Mouse (Mus musculus) ES-E14 (cell line): Measurements from ENCODE around the gene Stx2. TPM values are rescaled to one million over a fixed set of nuclear protein-coding genes. Genes with fewer than 3 reads are reported as not detected.

Source experiments
- DNase-seq: peaks from one replicate; pipeline ENCODE4 v3.0.0-alpha.2; 2013; ENCODE audit warnings: low read depth, low spot score
- H3K27ac ChIP-seq: 2 replicates; pipeline ENCODE4 v1.5.1; 2012; ENCODE audit warnings: low read depth, mild to moderate bottlenecking, low read length, moderate library complexity, mixed read lengths; ENCODE audit not compliant: poor library complexity, insufficient read depth, severe bottlenecking
- H3K36me3 ChIP-seq: 2 replicates; pipeline ENCODE4 v1.6.1; 2012; ENCODE audit warnings: mild to moderate bottlenecking, low read length, moderate library complexity, mixed read lengths; ENCODE audit not compliant: control insufficient read depth, poor library complexity, insufficient read depth, severe bottlenecking
- H3K4me1 ChIP-seq, 2 experiments: fragments of 150-350 bp in 1 of 2; sonication (generic) in 1 of 2; 2 replicates each; pipeline ENCODE4 v1.6.1; 2012; ENCODE audit warnings: low read length in 2 of 2, mild to moderate bottlenecking in 1 of 2, mixed read lengths in 1 of 2; ENCODE audit not compliant: control insufficient read depth in 2 of 2, insufficient read depth in 2 of 2, poor library complexity in 1 of 2
- H3K4me3 ChIP-seq, 2 experiments: fragments of 150-350 bp in 1 of 2; sonication (generic) in 1 of 2; 2 replicates each; pipeline ENCODE4 v1.5.1; 2012; ENCODE audit warnings: low read length in 2 of 2, low read depth in 1 of 2, mild to moderate bottlenecking in 1 of 2, mixed read lengths in 1 of 2; ENCODE audit not compliant: insufficient read depth in 1 of 2, poor library complexity in 1 of 2, severe bottlenecking in 1 of 2
- H3K9ac ChIP-seq: 2 replicates; pipeline ENCODE4 v1.6.1; 2012; ENCODE audit warnings: low read depth, mild to moderate bottlenecking, low read length, mixed read lengths; ENCODE audit not compliant: poor library complexity, insufficient read depth, severe bottlenecking
- H3K9me3 ChIP-seq: fragments of 150-350 bp; sonication (generic); 2 replicates; pipeline ENCODE4 v1.6.1; 2012; ENCODE audit warnings: low read depth, mild to moderate bottlenecking, low read length; ENCODE audit not compliant: control insufficient read depth, insufficient read depth
- CHD2 ChIP-seq: IDR thresholded peaks from 2 replicates; pipeline ENCODE4 v1.6.1; 2014; ENCODE audit warnings: mild to moderate bottlenecking, low read depth, low read length, inconsistent platforms
- HCFC1 ChIP-seq: IDR thresholded peaks from 2 replicates; pipeline ENCODE4 v1.6.1; 2012; ENCODE audit warnings: low read length, inconsistent platforms, borderline replicate concordance; ENCODE audit not compliant: insufficient read depth
- MAFK ChIP-seq: IDR thresholded peaks from 2 replicates; pipeline ENCODE4 v1.6.1; 2014; ENCODE audit warnings: mild to moderate bottlenecking, low read depth, low read length, inconsistent platforms; ENCODE audit not compliant: insufficient read depth
- ZC3H11A ChIP-seq: IDR thresholded peaks from 2 replicates; pipeline ENCODE4 v1.6.1; 2012; ENCODE audit warnings: low read depth, mild to moderate bottlenecking, inconsistent platforms, low read length, borderline replicate concordance
- ZNF384 ChIP-seq: IDR thresholded peaks from 2 replicates; pipeline ENCODE4 v1.6.1; 2012; ENCODE audit warnings: low read depth, low read length, inconsistent platforms
- in situ Hi-C, 2 experiments: fragments of 600-800 bp; cut with MboI; formaldehyde crosslinking; loops; one replicate each; pipeline ENCODE4 v1.15.1; 2025; ENCODE audit warnings: low sequenced_read_pairs in 2 of 2, inconsistent platforms in 1 of 2; ENCODE audit not compliant: unreplicated experiment in 2 of 2
- total RNA-seq: library from RNA; depleted of rRNA; stranded (reverse); fragments of 300-350 nt; gene quantifications from 2 replicates; pipeline ENCODE4 v1.2.3, GENCODE M21; 2012

Gene Stx2
- total RNA-seq, 1 experiment: 9.4 TPM

DNA sequence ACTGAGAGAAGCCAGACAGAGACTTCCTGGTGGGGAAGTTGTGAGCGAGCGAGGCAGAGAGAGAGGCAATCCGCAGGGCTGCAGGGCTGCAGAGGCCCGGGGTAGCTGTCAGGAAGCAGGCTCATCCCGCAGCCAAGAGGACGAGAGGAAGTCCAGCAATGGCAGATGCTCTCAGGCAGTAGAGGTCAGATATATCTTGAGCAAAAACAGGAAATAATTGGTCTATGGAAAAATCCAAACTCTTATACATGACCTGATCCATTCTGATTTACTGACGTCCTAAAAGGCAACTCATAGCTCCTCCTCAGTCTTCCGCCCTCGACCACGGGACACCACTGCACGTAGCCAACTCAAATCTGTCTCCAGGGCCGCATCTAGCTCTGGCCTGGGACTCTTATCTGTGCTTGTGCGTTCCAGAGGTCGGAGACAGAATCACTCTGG, 5.8 kb downstream of the Stx2 start:
- DNase-seq: no peak
- Histone ChIP-seq H3K27ac (no peak overlapping the region), H3K4me3 (no peak overlapping the region), H3K9ac (no peak overlapping the region), H3K36me3 (peaks cover 3% of the 10 kb centered on the region; the same call in 1 of the 2 replicates), H3K4me1 (peaks cover 0 to 19% of the 10 kb centered on the region in 2 experiments; a peak in 2 of 4 replicates), H3K9me3 (no peaks in the 10 kb centered on the region)
- in situ Hi-C loops: no loop called here
- no peak for TF ChIP-seq HCFC1
- no peak for TF ChIP-seq CHD2

DNA sequence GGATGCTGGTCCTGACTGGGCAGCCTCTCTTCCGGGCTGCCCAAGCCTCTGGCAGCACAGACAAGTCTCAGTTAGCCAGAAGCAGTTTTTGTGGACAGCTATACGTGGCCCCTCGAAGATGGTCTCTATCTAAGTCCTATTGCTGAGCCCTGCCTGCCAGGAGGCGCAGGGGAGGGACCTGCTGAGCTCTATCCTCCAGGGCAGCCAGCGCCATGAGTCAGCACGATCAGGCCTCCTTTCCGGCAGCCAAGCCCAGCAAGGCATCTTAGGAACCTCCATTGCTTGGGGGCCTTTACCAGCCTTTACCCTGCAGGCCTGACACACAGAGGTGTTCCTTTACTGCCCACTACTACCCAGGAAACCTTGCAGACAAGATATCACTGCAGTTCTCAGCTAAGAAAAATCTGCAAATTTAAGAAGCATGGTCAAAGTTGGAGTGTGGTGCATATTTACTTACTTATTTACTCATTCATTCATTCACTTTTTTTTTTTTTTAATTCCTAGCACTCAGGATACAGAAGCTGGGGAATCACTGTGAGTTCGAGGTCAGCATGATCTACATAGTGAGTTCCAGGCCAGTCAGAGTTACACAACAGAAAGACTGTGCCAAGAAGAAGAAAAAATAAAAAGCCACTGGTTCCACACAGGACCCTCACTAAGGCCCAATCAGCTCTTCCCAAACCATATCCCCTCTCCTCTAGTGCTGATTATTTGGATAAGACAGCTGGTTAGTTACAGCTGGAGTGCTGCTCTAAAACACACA, 7.5 kb downstream of the Stx2 start:
- peaks cover 0 to 18% of the 10 kb centered on the region in 2 experiments; a peak in 1 of 4 replicates for H3K4me1 ChIP-seq
- DNase-seq: no peak
- H3K36me3 ChIP-seq: peaks cover 3% of the 10 kb centered on the region; the same call in 1 of the 2 replicates
- TF ChIP-seq HCFC1: no peak
- no peak for TF ChIP-seq CHD2
- no peak for TF ChIP-seq ZC3H11A
- peak; percentile 55; the same call in 1 of the 2 replicates for TF ChIP-seq MAFK
- TF ChIP-seq ZNF384: no peak
- H3K27ac ChIP-seq: no peak overlapping the region
- peak overlapping the region in 1 of 2 experiments; percentile 29; a peak in 1 of 4 replicates for H3K4me3 ChIP-seq
- H3K9me3 ChIP-seq: no peaks in the 10 kb centered on the region
- peak overlapping the region; percentile 62 for H3K9ac ChIP-seq
- in situ Hi-C loops: no loop called here

DNA sequence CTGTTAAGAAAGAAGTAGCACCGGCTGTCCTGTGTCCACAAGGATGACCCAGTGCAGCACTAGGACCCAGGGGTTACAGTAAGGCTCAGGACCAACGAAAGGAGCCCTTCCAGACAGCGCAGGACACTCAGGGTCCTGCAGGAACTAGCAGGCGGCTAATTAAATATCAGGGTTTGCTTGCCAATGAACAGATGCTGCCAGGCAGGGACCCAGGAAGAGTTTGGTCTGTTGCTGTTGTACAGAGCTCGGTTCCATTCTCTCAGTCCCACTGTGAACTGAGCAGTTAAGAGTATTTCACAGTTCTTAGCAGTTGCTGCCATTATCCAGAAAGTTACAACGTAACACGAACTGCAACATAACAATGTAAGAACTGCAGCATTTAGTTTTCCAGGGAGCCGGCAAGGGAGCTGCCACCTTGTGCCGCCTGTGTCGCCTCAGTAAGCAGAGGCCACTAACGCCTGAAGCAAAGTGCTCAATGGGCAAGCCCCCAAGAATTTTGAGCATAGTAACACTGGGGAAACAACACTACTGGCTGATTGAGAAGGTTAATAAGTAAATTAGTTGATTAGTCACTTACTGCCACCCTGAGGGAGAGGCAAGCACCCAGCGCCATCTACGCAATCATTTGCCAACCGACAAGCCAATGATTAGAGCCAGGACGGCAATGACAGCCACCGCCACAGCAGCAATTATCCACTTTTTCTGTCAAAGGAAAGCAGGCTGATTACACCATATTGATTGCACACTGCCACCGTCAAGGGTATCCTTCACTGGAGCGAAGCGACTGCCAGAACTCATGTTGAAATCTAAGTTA, 21.0 kb downstream of the Stx2 start:
- in situ Hi-C loops: no loop called here
- DNase-seq: no peak
- Histone ChIP-seq H3K4me1 (no peaks in the 10 kb centered on the region), H3K9ac (no peak overlapping the region), H3K36me3 (no peaks in the 10 kb centered on the region), H3K27ac (no peak overlapping the region), H3K4me3 (no peak overlapping the region), H3K9me3 (no peaks in the 10 kb centered on the region)
- TF ChIP-seq ZNF384 (no peak), HCFC1 (no peak), MAFK (no peak), ZC3H11A (no peak), CHD2 (no peak)

DNA sequence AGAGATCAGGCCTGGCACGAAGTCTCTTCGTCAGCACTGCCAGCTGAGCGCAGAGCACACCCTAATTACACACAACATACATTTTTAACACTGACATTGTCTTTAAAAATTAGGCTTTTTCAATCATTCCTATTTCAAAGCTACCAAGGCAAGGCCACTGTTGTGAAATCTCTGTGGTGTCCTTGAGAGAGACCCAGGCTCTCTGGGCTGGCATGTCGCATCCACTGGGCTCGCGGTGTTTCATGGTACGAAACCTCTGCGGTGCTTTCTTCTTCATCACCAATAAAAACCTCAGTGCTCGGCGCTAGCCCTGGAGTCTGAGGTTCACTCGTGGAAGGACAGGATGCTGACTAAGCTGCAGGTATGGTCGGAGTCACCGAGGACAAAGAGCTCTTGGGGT, 22.4 kb downstream of the Stx2 start:
- H3K4me1 ChIP-seq: no peaks in the 10 kb centered on the region; a peak in 1 of 4 replicates
- H3K27ac ChIP-seq: no peak overlapping the region
- no peaks in the 10 kb centered on the region for H3K9me3 ChIP-seq
- in situ Hi-C loops: no loop called here
- no peak for DNase-seq
- TF ChIP-seq MAFK (no peak), ZNF384 (no peak), ZC3H11A (no peak), CHD2 (no peak), HCFC1 (no peak)
- no peak overlapping the region for H3K9ac ChIP-seq
- no peaks in the 10 kb centered on the region for H3K36me3 ChIP-seq
- no peak overlapping the region for H3K4me3 ChIP-seq
